Mouse (Mus musculus): ENCODE results near the gene Iqsec2. TPM values are rescaled to one million over a fixed set of nuclear protein-coding genes. Genes with fewer than 3 reads are reported as not detected.

The Iqsec2 gene
- polyA plus RNA-seq, 2 experiments = 4.3 to 9.1 TPM

GRCm38 (mm10) chrX:152214703-152215102, 70.6 kb downstream of the Iqsec2 start:
- Histone ChIP-seq H3K4me3 (replicated peaks; ENCODE audit: low read length) (no peak overlapping the region), H3K4me2 (replicated peaks; ENCODE audit: low read depth, low read length, severe bottlenecking) (no peak overlapping the region), H3K36me3 (ENCODE audit: control insufficient read depth, insufficient read depth, low read length) (0 out of 2 replicates have a peak, but pooled peaks cover 2% of the 10 kb centered on the region), H3K9me3 (ENCODE audit: control insufficient read depth, low read length) (no peaks in the 10 kb centered on the region), H3K4me1 (ENCODE audit: control insufficient read depth, insufficient read depth, low read length) (no peaks in the 10 kb centered on the region), H3K27ac (replicated peaks; ENCODE audit: low read depth, low read length) (no peak overlapping the region), H3K9ac (ENCODE audit: low read depth, low read length, severe bottlenecking) (no peak overlapping the region), H3K27me3 (ENCODE audit: control insufficient read depth, insufficient read depth, low read length) (peaks cover 4% of the 10 kb centered on the region; the same call in 1 of the 2 replicates)
- 77% methylated on average over 1 of the region's 1 CpGs for WGBS
- TF ChIP-seq POLR2A (IDR thresholded peaks at IDR 0.05; ENCODE audit: borderline replicate concordance, extremely low read depth, insufficient read depth, insufficient read length) = no peak
- DNase-seq (ENCODE audit: low spot score) (no peak), ATAC-seq (ENCODE audit: low FRiP score, low read depth) (no peak)

- ATAC-seq (ENCODE audit: low FRiP score, low read depth) (no peak), DNase-seq (ENCODE audit: low spot score) (no peak)
- Histone ChIP-seq H3K4me3 (replicated peaks; ENCODE audit: low read length) (no peak overlapping the region), H3K4me2 (replicated peaks; ENCODE audit: low read depth, low read length, severe bottlenecking) (no peak overlapping the region), H3K36me3 (ENCODE audit: control insufficient read depth, insufficient read depth, low read length) (peaks cover 7% of the 10 kb centered on the region; the same call in 1 of the 2 replicates), H3K9ac (ENCODE audit: low read depth, low read length, severe bottlenecking) (no peak overlapping the region), H3K9me3 (ENCODE audit: control insufficient read depth, low read length) (no peaks in the 10 kb centered on the region), H3K27me3 (ENCODE audit: control insufficient read depth, insufficient read depth, low read length) (0 out of 2 replicates have a peak, but pooled peaks cover 4% of the 10 kb centered on the region), H3K4me1 (ENCODE audit: control insufficient read depth, insufficient read depth, low read length) (no peaks in the 10 kb centered on the region), H3K27ac (replicated peaks; ENCODE audit: low read depth, low read length) (no peak overlapping the region)
- WGBS = 77% methylated on average over 2 of the region's 2 CpGs
- no peak for TF ChIP-seq POLR2A (IDR thresholded peaks at IDR 0.05; ENCODE audit: borderline replicate concordance, extremely low read depth, insufficient read depth, insufficient read length)
These were observed 74.5 kb downstream of the Iqsec2 start for GRCm38 (mm10) chrX:152218529-152218928.

GRCm38 (mm10) chrX:152221721-152222120, 77.7 kb downstream of the Iqsec2 start:
- Histone ChIP-seq H3K4me3 (replicated peaks; ENCODE audit: low read length) (no peak overlapping the region), H3K36me3 (ENCODE audit: control insufficient read depth, insufficient read depth, low read length) (peaks cover 7% of the 10 kb centered on the region; the same call in 1 of the 2 replicates), H3K27me3 (ENCODE audit: control insufficient read depth, insufficient read depth, low read length) (no peaks in the 10 kb centered on the region), H3K9ac (ENCODE audit: low read depth, low read length, severe bottlenecking) (no peak overlapping the region), H3K27ac (replicated peaks; ENCODE audit: low read depth, low read length) (no peak overlapping the region), H3K4me2 (replicated peaks; ENCODE audit: low read depth, low read length, severe bottlenecking) (no peak overlapping the region), H3K4me1 (ENCODE audit: control insufficient read depth, insufficient read depth, low read length) (no peaks in the 10 kb centered on the region), H3K9me3 (ENCODE audit: control insufficient read depth, low read length) (no peaks in the 10 kb centered on the region)
- ATAC-seq (ENCODE audit: low FRiP score, low read depth) = no peak
- no peak for TF ChIP-seq POLR2A (IDR thresholded peaks at IDR 0.05; ENCODE audit: borderline replicate concordance, extremely low read depth, insufficient read depth, insufficient read length)
- no peak for DNase-seq (ENCODE audit: low spot score)
- 55% methylated on average over 2 of the region's 4 CpGs for WGBS

- no peak overlapping the region for H3K9ac ChIP-seq (ENCODE audit: low read depth, low read length, severe bottlenecking)
- H3K36me3 ChIP-seq (ENCODE audit: control insufficient read depth, insufficient read depth, low read length) = peaks cover 7% of the 10 kb centered on the region; the same call in 1 of the 2 replicates
- no peak overlapping the region for H3K4me2 ChIP-seq (replicated peaks; ENCODE audit: low read depth, low read length, severe bottlenecking)
- no peak for TF ChIP-seq POLR2A (IDR thresholded peaks at IDR 0.05; ENCODE audit: borderline replicate concordance, extremely low read depth, insufficient read depth, insufficient read length)
- H3K4me1 ChIP-seq (ENCODE audit: control insufficient read depth, insufficient read depth, low read length) = no peaks in the 10 kb centered on the region
- no peak overlapping the region for H3K4me3 ChIP-seq (replicated peaks; ENCODE audit: low read length)
- no peak for DNase-seq (ENCODE audit: low spot score)
- no peaks in the 10 kb centered on the region for H3K9me3 ChIP-seq (ENCODE audit: control insufficient read depth, low read length)
- no peaks in the 10 kb centered on the region for H3K27me3 ChIP-seq (ENCODE audit: control insufficient read depth, insufficient read depth, low read length)
- WGBS = 49% methylated on average over 9 of the region's 9 CpGs
- no peak overlapping the region for H3K27ac ChIP-seq (replicated peaks; ENCODE audit: low read depth, low read length)
- no peak for ATAC-seq (ENCODE audit: low FRiP score, low read depth)
These were observed 78.2 kb downstream of the Iqsec2 start for GRCm38 (mm10) chrX:152222226-152222625.

- Histone ChIP-seq H3K9me3 (ENCODE audit: control insufficient read depth, low read length) (no peaks in the 10 kb centered on the region), H3K4me2 (replicated peaks; ENCODE audit: low read depth, low read length, severe bottlenecking) (no peak overlapping the region), H3K27ac (replicated peaks; ENCODE audit: low read depth, low read length) (no peak overlapping the region), H3K27me3 (ENCODE audit: control insufficient read depth, insufficient read depth, low read length) (no peaks in the 10 kb centered on the region), H3K4me3 (replicated peaks; ENCODE audit: low read length) (no peak overlapping the region), H3K4me1 (ENCODE audit: control insufficient read depth, insufficient read depth, low read length) (no peaks in the 10 kb centered on the region), H3K36me3 (ENCODE audit: control insufficient read depth, insufficient read depth, low read length) (peaks cover 7% of the 10 kb centered on the region; the same call in 1 of the 2 replicates), H3K9ac (ENCODE audit: low read depth, low read length, severe bottlenecking) (no peak overlapping the region)
- ATAC-seq (ENCODE audit: low FRiP score, low read depth) (no peak), DNase-seq (ENCODE audit: low spot score) (no peak)
- no peak for TF ChIP-seq POLR2A (IDR thresholded peaks at IDR 0.05; ENCODE audit: borderline replicate concordance, extremely low read depth, insufficient read depth, insufficient read length)
- WGBS = 77% methylated on average over 3 of the region's 6 CpGs
These were observed 79.2 kb downstream of the Iqsec2 start for GRCm38 (mm10) chrX:152223313-152223712.

GRCm38 (mm10) chrX:152224280-152224679, 80.2 kb downstream of the Iqsec2 start:
- no peaks in the 10 kb centered on the region for H3K27me3 ChIP-seq (ENCODE audit: control insufficient read depth, insufficient read depth, low read length)
- peaks cover 5% of the 10 kb centered on the region; the same call in 1 of the 2 replicates for H3K36me3 ChIP-seq (ENCODE audit: control insufficient read depth, insufficient read depth, low read length)
- H3K4me1 ChIP-seq (ENCODE audit: control insufficient read depth, insufficient read depth, low read length) = no peaks in the 10 kb centered on the region
- H3K27ac ChIP-seq (replicated peaks; ENCODE audit: low read depth, low read length) = no peak overlapping the region
- H3K9me3 ChIP-seq (ENCODE audit: control insufficient read depth, low read length) = no peaks in the 10 kb centered on the region
- no peak for TF ChIP-seq POLR2A (IDR thresholded peaks at IDR 0.05; ENCODE audit: borderline replicate concordance, extremely low read depth, insufficient read depth, insufficient read length)
- WGBS = 53% methylated on average over 5 of the region's 5 CpGs
- H3K4me2 ChIP-seq (replicated peaks; ENCODE audit: low read depth, low read length, severe bottlenecking) = no peak overlapping the region
- DNase-seq (ENCODE audit: low spot score) (no peak), ATAC-seq (ENCODE audit: low FRiP score, low read depth) (no peak)
- no peak overlapping the region for H3K9ac ChIP-seq (ENCODE audit: low read depth, low read length, severe bottlenecking)
- no peak overlapping the region for H3K4me3 ChIP-seq (replicated peaks; ENCODE audit: low read length)

All from limb, embryonic 14.5 days (tissue).